In the genomic region with DNA sequence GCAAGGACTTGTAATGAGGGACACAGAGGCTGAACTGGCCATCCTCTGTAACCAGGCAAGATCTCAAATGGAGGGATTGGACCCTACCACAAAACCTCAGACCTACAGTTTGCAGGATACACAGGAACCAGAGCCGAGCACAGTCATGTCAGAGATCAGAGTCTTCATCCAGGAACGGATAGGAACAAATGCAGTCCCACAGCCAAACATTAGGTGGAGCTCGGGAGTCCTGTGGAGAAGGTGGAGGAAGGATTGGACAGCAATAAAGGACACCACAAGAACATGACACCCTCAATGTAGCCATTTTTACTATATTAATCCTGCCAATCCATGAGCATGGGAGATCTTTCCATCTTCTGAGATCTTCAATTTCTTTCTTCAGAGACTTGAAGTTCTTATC, we compare ENCODE assay signal across 12 mouse cellular contexts. TPM values are rescaled to one million over a fixed set of nuclear protein-coding genes. Genes with fewer than 3 reads are reported as not detected.
DNase-seq lines count a peak whose midpoint lies in the region; TF ChIP-seq lines count a peak whose summit lies in the region.
"Not testable (repeated sequence)": the region's sequence is repeated elsewhere in the genome, so short reads cannot be mapped to it uniquely, and the experiment has no call there.
"Had no signal": no experiment of that assay in that cellular context is flagged by ENCODE, and none has a peak within 500 bp of the region (broad histone marks: within the 10 kb centered on the region; RNA-seq: fewer than 3 reads in every experiment).

No protein-coding gene starts in this region.

- not testable (repeated sequence) for H3K36me3 ChIP-seq in liver, adult 2 months (ENCODE audit: control insufficient read depth, insufficient read depth, low read length)

- not testable (repeated sequence) for H3K4me3 ChIP-seq in liver, adult 2 months (ENCODE audit: insufficient read depth, low read depth, low read length)

- H3K27ac ChIP-seq in liver, adult 2 months (replicated peaks; ENCODE audit: insufficient read depth, low read depth, low read length) = not testable (repeated sequence)

- H3K27me3 ChIP-seq in liver, adult 2 months (ENCODE audit: control insufficient read depth, insufficient read depth, low read length) = not testable (repeated sequence)

- not testable (repeated sequence) for H3K4me1 ChIP-seq in liver, adult 2 months (ENCODE audit: control insufficient read depth, insufficient read depth, low read length)

- not testable (repeated sequence) for H3K9ac ChIP-seq in liver, adult 2 months (ENCODE audit: low read depth, low read length)

- WGBS in liver, adult 2 months = 0% methylated on average over 3 of the region's 3 CpGs

- peak; percentile 64 for TF ChIP-seq CTCF in liver, adult 2 months (IDR thresholded peaks at IDR 0.05; ENCODE audit: low read depth, low read length)

- intact Hi-C loops in heart, postnatal 14 days (cut with DNase I) = loop anchor here (5.0 kb wide), 2 partner anchors 121 to 441 kb away; a partner anchor contains a TSS

- not testable (repeated sequence) for H3K79me2 ChIP-seq in liver, adult 2 months (ENCODE audit: control insufficient read depth, insufficient read depth, low read length)

- DNase-seq in CD4-positive helper T cell, adult 2 months (ENCODE audit: low read depth, low spot score) = peak; percentile 38
- DNase-seq in cerebellum, adult 11 months = peak; percentile 29
- peak; percentile 10 for DNase-seq in fibroblast of lung, adult 2 months (ENCODE audit: low read depth)
- DNase-seq in heart, postnatal 14 days = peak; percentile 40 to 72
- peak; percentile 81 for DNase-seq in kidney, postnatal 4 days
- peak; percentile 47 for DNase-seq in liver, adult 2 months (ENCODE audit: extremely low read depth, low read depth, low spot score)
- DNase-seq in neural tube, embryonic 10.5 days (ENCODE audit: extremely low spot score, low spot score) = peak; percentile 55
- peak; percentile 8 to 39 for DNase-seq in thymus, postnatal 10 days (ENCODE audit: low spot score in 2 of 2)

- TF ChIP-seq POLR2A in liver, adult 2 months (IDR thresholded peaks at IDR 0.05; ENCODE audit: extremely low read depth, insufficient read depth, low read length) = not testable (repeated sequence)

RNA-seq across cellular contexts. Expression of a gene that starts 31.6 kb away (rescaled TPM):
- total RNA-seq in heart, postnatal 14 days (2021) = not detected
- not detected in 2 replicates for total RNA-seq in liver, adult 2 months (2014; rRNA removed)
- not detected in 2 replicates for polyA plus RNA-seq in liver, adult 2 months (2012; rRNA removed)
- polyA plus RNA-seq: hindbrain, embryonic 15.5 days; liver, embryonic 13.5 days; neural tube, embryonic 13.5 days; stomach, embryonic 16.5 days had no signal

Comparison
In these comparisons a context has a peak if more than half of its experiments do, and no peak if none do; other contexts are left out.
1. DNase-seq: peak in every context shown above with its lines; median percentile 81 in kidney, postnatal 4 days; 56 in heart, postnatal 14 days; 55 in neural tube, embryonic 10.5 days; 47 in liver, adult 2 months; 38 in CD4-positive helper T cell, adult 2 months; 29 in cerebellum, adult 11 months; 24 in thymus, postnatal 10 days; 10 in fibroblast of lung, adult 2 months.